11 mouse cellular contexts compared by ENCODE assay signal in the genomic region with DNA sequence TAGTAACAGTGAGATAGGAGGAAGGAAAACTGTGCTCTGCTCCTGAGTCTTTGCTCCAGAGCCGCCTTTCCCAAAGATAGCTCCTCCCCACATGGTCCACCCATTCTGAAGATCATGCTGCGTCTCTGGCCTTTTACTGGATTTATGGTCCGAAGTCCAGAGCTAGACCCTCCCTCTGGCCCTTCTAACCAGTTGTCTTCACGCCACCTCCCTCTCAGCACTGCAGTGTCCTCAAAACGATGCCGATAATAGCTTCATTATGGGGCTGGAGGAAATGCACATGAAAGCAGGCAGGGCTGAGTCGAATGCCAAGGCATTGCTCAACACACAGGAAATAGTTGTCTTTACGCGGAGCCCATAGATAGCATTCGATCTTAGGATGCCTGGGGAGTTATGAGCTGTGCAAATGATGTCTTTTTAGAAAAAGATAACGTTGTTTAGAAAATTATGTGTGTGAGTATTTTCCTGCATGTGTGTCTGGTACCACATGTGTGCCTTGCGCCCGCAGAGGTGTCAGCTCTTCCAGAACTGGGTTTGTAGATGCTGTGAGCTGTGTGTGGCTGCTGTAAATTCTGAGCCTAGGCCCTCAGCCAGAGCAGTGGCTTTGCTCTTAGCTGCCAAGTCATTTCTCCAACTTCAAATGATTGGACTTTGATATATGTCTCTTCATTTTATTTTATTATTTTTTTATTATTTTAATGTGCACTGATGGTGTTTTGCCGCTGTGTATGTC. TPM values are rescaled to one million over a fixed set of nuclear protein-coding genes. Genes with fewer than 3 reads are reported as not detected.
DNase-seq lines count a peak whose midpoint lies in the region; ATAC-seq and TF ChIP-seq lines count a peak whose summit lies in the region.
"Had no signal": no experiment of that assay in that cellular context is flagged by ENCODE, and none has a peak within 500 bp of the region (broad histone marks: within the 10 kb centered on the region; RNA-seq: fewer than 3 reads in every experiment).

No protein-coding gene starts in this region.

- peaks cover 5% of the 10 kb centered on the region; the same call in 1 of the 2 replicates for H3K79me2 ChIP-seq in liver, adult 2 months (ENCODE audit: control insufficient read depth, insufficient read depth, low read length)

- H3K4me3 ChIP-seq in liver, adult 2 months (ENCODE audit: insufficient read depth, low read depth, low read length), result no peak overlapping the region
- no peak overlapping the region for H3K4me3 ChIP-seq in liver, embryonic 11.5 days (ENCODE audit: low read depth, low read length)
- H3K4me3 ChIP-seq in heart, embryonic 12.5 days, result no peak overlapping the region
- H3K4me3 ChIP-seq in hindbrain, embryonic 11.5 days (ENCODE audit: low read depth, low read length), result no peak overlapping the region
- H3K4me3 ChIP-seq: stomach, embryonic 15.5 days had no signal

- peak; percentile 66 for DNase-seq in liver, adult 2 months (ENCODE audit: extremely low read depth, low read depth, low spot score)
- no peak for DNase-seq in liver, embryonic 11.5 days (ENCODE audit: low spot score)
- DNase-seq in kidney, postnatal 25 days, result peak; percentile 45 to 67
- DNase-seq in yolk sac, embryonic 10.5 days (ENCODE audit: low spot score), result peak; percentile 26
- no peak for DNase-seq in hindbrain, embryonic 11.5 days (ENCODE audit: low spot score)
- no peak for DNase-seq in ovary, adult 18-20 months (ENCODE audit: low spot score)
- DNase-seq in spleen, postnatal 36 days (ENCODE audit: low spot score in 2 of 2), result no peak

- H3K4me2 ChIP-seq in liver, embryonic 11.5 days, result no peak overlapping the region
- no peak overlapping the region for H3K4me2 ChIP-seq in heart, embryonic 12.5 days
- no peak overlapping the region for H3K4me2 ChIP-seq in hindbrain, embryonic 11.5 days (replicated peaks; ENCODE audit: low read depth, low read length)
- H3K4me2 ChIP-seq: stomach, embryonic 15.5 days had no signal

- WGBS in liver, adult 2 months, result 20% methylated on average over 14 of the region's 14 CpGs
- 57% methylated on average over 14 of the region's 14 CpGs for WGBS in liver, embryonic 11.5 days
- 63% methylated on average over 14 of the region's 14 CpGs for WGBS in heart, embryonic 12.5 days
- WGBS in hindbrain, embryonic 11.5 days, result 85% methylated on average over 14 of the region's 14 CpGs

- no peaks in the 10 kb centered on the region for H3K9me3 ChIP-seq in liver, embryonic 11.5 days (ENCODE audit: control insufficient read depth, low read length)
- H3K9me3 ChIP-seq in heart, embryonic 12.5 days (replicated peaks), result no peaks in the 10 kb centered on the region
- no peaks in the 10 kb centered on the region for H3K9me3 ChIP-seq in hindbrain, embryonic 11.5 days (ENCODE audit: control insufficient read depth, low read length)
- H3K9me3 ChIP-seq: stomach, embryonic 15.5 days had no signal

- H3K27ac ChIP-seq in liver, adult 2 months (replicated peaks; ENCODE audit: insufficient read depth, low read depth, low read length), result no peak overlapping the region
- no peak overlapping the region for H3K27ac ChIP-seq in liver, embryonic 11.5 days (ENCODE audit: low read depth, low read length)
- 0 out of 2 replicates have a peak overlapping the region, but pooled peaks have one; percentile 13 for H3K27ac ChIP-seq in heart, embryonic 12.5 days (ENCODE audit: poor library complexity, severe bottlenecking)
- no peak overlapping the region for H3K27ac ChIP-seq in hindbrain, embryonic 11.5 days (ENCODE audit: low read depth, low read length)
- H3K27ac ChIP-seq: stomach, embryonic 15.5 days had no signal

- no peaks in the 10 kb centered on the region for H3K27me3 ChIP-seq in liver, adult 2 months (ENCODE audit: control insufficient read depth, insufficient read depth, low read length)
- no peaks in the 10 kb centered on the region for H3K27me3 ChIP-seq in liver, embryonic 11.5 days (replicated peaks; ENCODE audit: control insufficient read depth, insufficient read depth, low read length)
- no peaks in the 10 kb centered on the region for H3K27me3 ChIP-seq in heart, embryonic 12.5 days (replicated peaks)
- no peaks in the 10 kb centered on the region for H3K27me3 ChIP-seq in hindbrain, embryonic 11.5 days (ENCODE audit: control insufficient read depth, insufficient read depth, low read length)
- H3K27me3 ChIP-seq: stomach, embryonic 15.5 days had no signal

- no peak for TF ChIP-seq POLR2A in liver, adult 2 months (IDR thresholded peaks at IDR 0.05; ENCODE audit: extremely low read depth, insufficient read depth, low read length)

- H3K36me3 ChIP-seq in liver, adult 2 months (ENCODE audit: control insufficient read depth, insufficient read depth, low read length), result no peaks in the 10 kb centered on the region
- no peaks in the 10 kb centered on the region for H3K36me3 ChIP-seq in liver, embryonic 11.5 days (ENCODE audit: control insufficient read depth, insufficient read depth, low read length)
- no peaks in the 10 kb centered on the region for H3K36me3 ChIP-seq in heart, embryonic 12.5 days
- H3K36me3 ChIP-seq in hindbrain, embryonic 11.5 days (ENCODE audit: control insufficient read depth, insufficient read depth, low read length), result no peaks in the 10 kb centered on the region
- H3K36me3 ChIP-seq: G1E; stomach, embryonic 15.5 days had no signal

- no peak overlapping the region for H3K9ac ChIP-seq in liver, adult 2 months (ENCODE audit: low read depth, low read length)
- H3K9ac ChIP-seq in liver, embryonic 11.5 days (ENCODE audit: low read depth, low read length), result no peak overlapping the region
- H3K9ac ChIP-seq in heart, embryonic 12.5 days, result no peak overlapping the region
- H3K9ac ChIP-seq in hindbrain, embryonic 11.5 days (ENCODE audit: low read depth, low read length), result no peak overlapping the region
- H3K9ac ChIP-seq: stomach, embryonic 15.5 days had no signal

- ATAC-seq in liver, embryonic 11.5 days (replicated peaks; ENCODE audit: low FRiP score), result no peak
- peak; percentile 11; the same call in 1 of the 2 replicates for ATAC-seq in heart, embryonic 12.5 days (ENCODE audit: insufficient number of reproducible peaks, low FRiP score)
- no peak for ATAC-seq in hindbrain, embryonic 11.5 days (ENCODE audit: low FRiP score)

- TF ChIP-seq CTCF in liver, adult 2 months (IDR thresholded peaks at IDR 0.05; ENCODE audit: low read depth, low read length), result no peak

- peaks cover 9% of the 10 kb centered on the region; the same call in 1 of the 2 replicates for H3K4me1 ChIP-seq in liver, adult 2 months (ENCODE audit: control insufficient read depth, insufficient read depth, low read length)
- no peaks in the 10 kb centered on the region for H3K4me1 ChIP-seq in liver, embryonic 11.5 days (replicated peaks; ENCODE audit: control insufficient read depth, insufficient read depth, low read length)
- peaks cover 1% of the 10 kb centered on the region; the same call in 1 of the 2 replicates for H3K4me1 ChIP-seq in heart, embryonic 12.5 days (replicated peaks)
- H3K4me1 ChIP-seq in hindbrain, embryonic 11.5 days (replicated peaks; ENCODE audit: control insufficient read depth, insufficient read depth, low read length), result no peaks in the 10 kb centered on the region
- H3K4me1 ChIP-seq: stomach, embryonic 15.5 days had no signal

RNA-seq across cellular contexts. Expression of gene Fam169b, which starts 46.6 kb away (rescaled TPM):
- 17.6 and 21.8 TPM in 2 replicates for total RNA-seq in liver, adult 2 months (2014; rRNA removed)
- 25.2 and 25.8 TPM in 2 replicates for polyA plus RNA-seq in liver, adult 2 months (2012; rRNA removed)
- 0.26 and 0.29 TPM in 2 replicates for polyA plus RNA-seq in liver, embryonic 11.5 days (2014; fragmentation: Nextera tagmentation; extraction: Ambion mirVana)
- 0.15 TPM in 1 of 2 replicates, not detected in the other for polyA plus RNA-seq in heart, embryonic 12.5 days (2016; fragmentation: Nextera tagmentation; extraction: Ambion mirVana)
- 0.21 and 0.36 TPM in 2 replicates for polyA plus RNA-seq in hindbrain, embryonic 11.5 days (2014; fragmentation: Nextera tagmentation; extraction: Ambion mirVana)
- polyA plus RNA-seq: G1E had no signal

RNA-seq across cellular contexts. Expression of gene Pgpep1l, which starts 56.2 kb away (rescaled TPM):
- total RNA-seq in liver, adult 2 months (2014; rRNA removed), result 1.1 and 1.5 TPM in 2 replicates
- polyA plus RNA-seq in liver, adult 2 months (2012; rRNA removed), result 0.15 and 0.32 TPM in 2 replicates
- not detected in 2 replicates for polyA plus RNA-seq in liver, embryonic 11.5 days (2014; fragmentation: Nextera tagmentation; extraction: Ambion mirVana)
- 0.50 TPM in 1 of 2 replicates, not detected in the other for polyA plus RNA-seq in heart, embryonic 12.5 days (2016; fragmentation: Nextera tagmentation; extraction: Ambion mirVana)
- not detected in 2 replicates for polyA plus RNA-seq in hindbrain, embryonic 11.5 days (2014; fragmentation: Nextera tagmentation; extraction: Ambion mirVana)
- total RNA-seq: G1E had no signal
- polyA plus RNA-seq: limb, embryonic 11.5 days; stomach, embryonic 15.5 days had no signal

Comparison
In these comparisons a context has a peak if more than half of its experiments do, and no peak if none do; other contexts are left out.
1. DNase-seq: peak in liver, adult 2 months (single experiment), kidney, postnatal 25 days (2 of 2) and yolk sac, embryonic 10.5 days (single experiment); none in liver, embryonic 11.5 days (single experiment), hindbrain, embryonic 11.5 days (single experiment), ovary, adult 18-20 months (single experiment) and spleen, postnatal 36 days (0 of 2).
2. RNA of gene Fam169b, which starts 46.6 kb away (polyA plus RNA-seq): 25.2 to 25.8 TPM in liver, adult 2 months; 0.21 to 0.36 TPM in hindbrain, embryonic 11.5 days, 0.26 to 0.29 TPM in liver, embryonic 11.5 days and 0.15 TPM in heart, embryonic 12.5 days; every median in the first group is over 10 times any median in the second.